ENCODE assay signal across 10 mouse cellular contexts in the genomic region with DNA sequence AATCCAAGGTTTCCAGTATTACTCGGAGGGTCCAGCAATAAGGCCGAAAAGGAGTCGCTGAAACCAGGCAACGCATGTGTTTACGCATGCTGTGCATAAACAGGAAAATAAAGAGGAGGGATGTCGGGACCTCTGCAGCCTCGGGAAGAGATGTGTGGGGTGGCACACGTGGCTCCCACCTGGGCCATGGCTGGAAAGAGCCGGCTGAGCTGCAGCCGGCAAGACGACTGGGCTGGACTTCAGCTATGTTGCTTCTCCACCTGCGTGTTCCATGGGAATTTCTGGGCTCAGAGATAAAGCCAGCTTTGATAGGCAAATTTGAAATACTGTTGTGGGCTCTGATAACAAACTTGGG. TPM values are rescaled to one million over a fixed set of nuclear protein-coding genes. Genes with fewer than 3 reads are reported as not detected.
DNase-seq lines count a peak whose midpoint lies in the region; ATAC-seq lines count a peak whose summit lies in the region.
"Had no signal": no experiment of that assay in that cellular context is flagged by ENCODE, and none has a peak within 500 bp of the region (broad histone marks: within the 10 kb centered on the region; RNA-seq: fewer than 3 reads in every experiment).

No protein-coding gene starts in this region.

- no peak overlapping the region for H3K27ac ChIP-seq in forebrain, embryonic 15.5 days (replicated peaks)
- H3K27ac ChIP-seq in forebrain, embryonic 10.5 days: no peak overlapping the region
- H3K27ac ChIP-seq in lung, embryonic 15.5 days: no peak overlapping the region
- H3K27ac ChIP-seq in limb, embryonic 13.5 days: peak overlapping the region; percentile 39; the same call in 1 of the 2 replicates
- no peak overlapping the region; the same call in 1 of the 2 replicates for H3K27ac ChIP-seq in stomach, embryonic 16.5 days (ENCODE audit: low read length)
- H3K27ac ChIP-seq: liver, embryonic 14.5 days had no signal

- no peak overlapping the region for H3K9ac ChIP-seq in forebrain, embryonic 15.5 days (replicated peaks)
- H3K9ac ChIP-seq in lung, embryonic 15.5 days: no peak overlapping the region
- no peak overlapping the region for H3K9ac ChIP-seq in limb, embryonic 13.5 days
- H3K9ac ChIP-seq in stomach, embryonic 16.5 days (ENCODE audit: low read length): no peak overlapping the region
- H3K9ac ChIP-seq: liver, embryonic 14.5 days had no signal

- no peaks in the 10 kb centered on the region for H3K9me3 ChIP-seq in forebrain, embryonic 15.5 days
- H3K9me3 ChIP-seq in forebrain, embryonic 10.5 days: no peaks in the 10 kb centered on the region
- no peaks in the 10 kb centered on the region for H3K9me3 ChIP-seq in lung, embryonic 15.5 days
- no peaks in the 10 kb centered on the region for H3K9me3 ChIP-seq in limb, embryonic 13.5 days
- H3K9me3 ChIP-seq in stomach, embryonic 16.5 days (replicated peaks; ENCODE audit: control insufficient read depth, low read length): no peaks in the 10 kb centered on the region

- 23% methylated on average over 12 of the region's 12 CpGs for WGBS in forebrain, embryonic 15.5 days
- 28% methylated on average over 12 of the region's 12 CpGs for WGBS in forebrain, embryonic 10.5 days
- 14% methylated on average over 12 of the region's 12 CpGs for WGBS in lung, embryonic 15.5 days
- 11% methylated on average over 12 of the region's 12 CpGs for WGBS in limb, embryonic 13.5 days
- 18% methylated on average over 12 of the region's 12 CpGs for WGBS in stomach, embryonic 16.5 days

- peaks cover 28% of the 10 kb centered on the region for H3K4me1 ChIP-seq in forebrain, embryonic 15.5 days
- H3K4me1 ChIP-seq in forebrain, embryonic 10.5 days: peaks cover 33% of the 10 kb centered on the region
- peaks cover 37% of the 10 kb centered on the region for H3K4me1 ChIP-seq in lung, embryonic 15.5 days
- H3K4me1 ChIP-seq in limb, embryonic 13.5 days: peaks cover 63% of the 10 kb centered on the region
- peaks cover 27% of the 10 kb centered on the region for H3K4me1 ChIP-seq in stomach, embryonic 16.5 days (ENCODE audit: control insufficient read depth, insufficient read depth, low read length)

- peak overlapping the region; percentile 97; the same call in 1 of the 2 replicates for H3K4me2 ChIP-seq in forebrain, embryonic 15.5 days (replicated peaks)
- peak overlapping the region; percentile 92 for H3K4me2 ChIP-seq in lung, embryonic 15.5 days
- peak overlapping the region; percentile 86 for H3K4me2 ChIP-seq in limb, embryonic 13.5 days (replicated peaks)
- peak overlapping the region; percentile 85 for H3K4me2 ChIP-seq in stomach, embryonic 16.5 days (ENCODE audit: low read depth, low read length)

- peaks cover 25% of the 10 kb centered on the region for H3K27me3 ChIP-seq in forebrain, embryonic 15.5 days
- peaks cover 84% of the 10 kb centered on the region for H3K27me3 ChIP-seq in forebrain, embryonic 10.5 days (ENCODE audit: poor library complexity, severe bottlenecking)
- peaks cover 57% of the 10 kb centered on the region for H3K27me3 ChIP-seq in lung, embryonic 15.5 days
- peaks cover 49% of the 10 kb centered on the region for H3K27me3 ChIP-seq in limb, embryonic 13.5 days
- H3K27me3 ChIP-seq in stomach, embryonic 16.5 days (ENCODE audit: control insufficient read depth, insufficient read depth, low read length): peaks cover 23% of the 10 kb centered on the region

- DNase-seq in forebrain, embryonic 10.5 days (ENCODE audit: extremely low spot score, low spot score): no peak
- no peak for DNase-seq in lung, postnatal 14 days
- DNase-seq in frontal cortex, postnatal 25 days (ENCODE audit: low spot score in 2 of 2): no peak
- DNase-seq in layer of hippocampus, postnatal 10 days (ENCODE audit: low spot score in 2 of 2): no peak

- no peak overlapping the region for H3K4me3 ChIP-seq in forebrain, embryonic 15.5 days
- no peak overlapping the region for H3K4me3 ChIP-seq in forebrain, embryonic 10.5 days
- H3K4me3 ChIP-seq in lung, embryonic 15.5 days: no peak overlapping the region
- peak overlapping the region; percentile 64; the same call in 1 of the 2 replicates for H3K4me3 ChIP-seq in limb, embryonic 13.5 days
- H3K4me3 ChIP-seq in stomach, embryonic 16.5 days (replicated peaks; ENCODE audit: low read length): peak overlapping the region; percentile 50; the same call in 1 of the 2 replicates
- H3K4me3 ChIP-seq: erythroblast, embryonic 14.5 days had no signal

- no peak for ATAC-seq in forebrain, embryonic 15.5 days (replicated peaks)
- no peak for ATAC-seq in lung, embryonic 15.5 days (ENCODE audit: borderline replicate concordance, extremely low read depth, low FRiP score, low TSS enrichment)
- ATAC-seq in limb, embryonic 13.5 days (ENCODE audit: low FRiP score, low read depth): no peak
- no peak for ATAC-seq in stomach, embryonic 16.5 days (ENCODE audit: insufficient read depth, low FRiP score)

- no peaks in the 10 kb centered on the region for H3K36me3 ChIP-seq in forebrain, embryonic 15.5 days
- H3K36me3 ChIP-seq in forebrain, embryonic 10.5 days (replicated peaks): no peaks in the 10 kb centered on the region
- no peaks in the 10 kb centered on the region for H3K36me3 ChIP-seq in lung, embryonic 15.5 days
- no peaks in the 10 kb centered on the region for H3K36me3 ChIP-seq in limb, embryonic 13.5 days
- no peaks in the 10 kb centered on the region for H3K36me3 ChIP-seq in stomach, embryonic 16.5 days (ENCODE audit: control insufficient read depth, insufficient read depth, low read length)

RNA-seq across cellular contexts. Expression of gene Nfatc2, which starts 0.9 kb away (rescaled TPM):
- polyA plus RNA-seq in forebrain, embryonic 15.5 days (2015; fragmentation: Nextera tagmentation; extraction: Ambion mirVana): 1.9 TPM in 2 replicates
- 0.36 and 0.53 TPM in 2 replicates for polyA plus RNA-seq in forebrain, embryonic 10.5 days (2016; fragmentation: Nextera tagmentation; extraction: Ambion mirVana)
- polyA plus RNA-seq in lung, embryonic 15.5 days (2015; fragmentation: Nextera tagmentation; extraction: Ambion mirVana): 1.2 and 1.8 TPM in 2 replicates
- 6.3 and 7.3 TPM in 2 replicates for polyA plus RNA-seq in limb, embryonic 13.5 days (2015; fragmentation: Nextera tagmentation; extraction: Ambion mirVana)
- 3.1 and 3.3 TPM in 2 replicates for polyA plus RNA-seq in stomach, embryonic 16.5 days (2015; fragmentation: Nextera tagmentation; extraction: Ambion mirVana)
- total RNA-seq in layer of hippocampus, postnatal 10 days (2021): 10 to 100 TPM; 18.6 to 20.5 TPM
- polyA plus RNA-seq: erythroblast, embryonic 14.5 days had no signal

Comparison
In these comparisons a context has a peak if more than half of its experiments do, and no peak if none do; other contexts are left out.
1. H3K4me3 ChIP-seq: peak in limb, embryonic 13.5 days (single experiment) and stomach, embryonic 16.5 days (single experiment); none in forebrain, embryonic 15.5 days (single experiment), forebrain, embryonic 10.5 days (single experiment) and lung, embryonic 15.5 days (single experiment).
2. Peak in every context shown above with its lines, with median percentiles within 50 percentile points of each other: H3K4me2 ChIP-seq.